Mouse (Mus musculus): ENCODE data around the gene Kcnq5. TPM values are rescaled to one million over a fixed set of nuclear protein-coding genes. Genes with fewer than 3 reads are reported as not detected.
"Not testable (repeated sequence)": the region's sequence is repeated elsewhere in the genome, so short reads cannot be mapped to it uniquely, and the experiment has no call there.

The Kcnq5 gene
- polyA plus RNA-seq, 1 experiment from 2014 or later = 0.99 TPM

DNA sequence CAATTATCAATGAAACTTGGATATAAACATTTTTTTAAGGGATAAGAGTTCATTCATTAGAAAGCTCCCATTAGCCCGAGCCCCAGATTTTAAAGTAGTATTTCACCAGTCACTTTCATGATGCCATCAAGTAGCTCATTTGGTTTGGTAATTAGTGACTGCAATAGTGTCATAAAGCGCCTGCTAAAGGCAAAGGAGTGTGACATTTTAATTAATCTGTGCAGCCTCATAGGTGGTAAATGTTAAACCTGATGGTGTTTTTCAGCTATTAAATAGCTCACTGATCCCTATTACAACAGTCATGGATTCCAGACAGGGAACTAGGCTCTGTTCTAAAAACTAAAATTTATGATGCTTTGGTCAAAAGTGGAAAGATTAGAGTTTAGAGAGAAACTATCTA is 554.5 kb downstream of the Kcnq5 start:
- Histone ChIP-seq H3K9ac (ENCODE audit: low read depth, low read length) (no peak overlapping the region), H3K4me1 (ENCODE audit: control insufficient read depth, insufficient read depth, low read length) (no peaks in the 10 kb centered on the region), H3K27me3 (ENCODE audit: control insufficient read depth, insufficient read depth, low read length) (no peaks in the 10 kb centered on the region), H3K27ac (ENCODE audit: low read depth, low read length) (no peak overlapping the region), H3K9me3 (ENCODE audit: control insufficient read depth, low read length) (no peaks in the 10 kb centered on the region), H3K4me3 (ENCODE audit: low read length) (no peak overlapping the region), H3K36me3 (ENCODE audit: control insufficient read depth, insufficient read depth, low read length) (no peaks in the 10 kb centered on the region), H3K4me2 (replicated peaks; ENCODE audit: low read depth, low read length) (no peak overlapping the region)
- WGBS = 33% methylated on average over 2 of the region's 2 CpGs
- no peak for ATAC-seq (ENCODE audit: low FRiP score, low TSS enrichment)

DNA sequence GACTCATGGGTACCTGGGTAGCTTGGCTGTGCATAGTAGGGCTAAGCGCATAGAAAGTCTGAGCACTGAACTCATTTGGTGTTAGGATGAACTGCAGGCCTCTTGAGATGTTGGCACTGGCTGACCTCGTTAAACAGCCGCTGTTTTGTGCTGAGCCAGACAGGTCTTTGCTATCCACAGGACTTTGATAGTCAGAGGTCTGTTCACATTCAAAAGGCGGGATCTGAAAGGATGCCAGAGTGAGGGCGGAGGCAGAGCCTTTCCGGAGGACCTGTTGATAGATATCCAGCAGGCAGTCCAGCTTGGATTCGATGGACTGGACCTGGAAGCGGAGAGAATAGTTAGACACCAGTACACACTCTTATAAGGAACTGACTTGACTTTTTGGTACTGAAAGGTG is 558.9 kb downstream of the Kcnq5 start:
- Histone ChIP-seq H3K4me2 (replicated peaks; ENCODE audit: low read depth, low read length) (no peak overlapping the region), H3K4me1 (ENCODE audit: control insufficient read depth, insufficient read depth, low read length) (no peaks in the 10 kb centered on the region), H3K27me3 (ENCODE audit: control insufficient read depth, insufficient read depth, low read length) (no peaks in the 10 kb centered on the region), H3K27ac (ENCODE audit: low read depth, low read length) (no peak overlapping the region), H3K9me3 (ENCODE audit: control insufficient read depth, low read length) (no peaks in the 10 kb centered on the region), H3K36me3 (ENCODE audit: control insufficient read depth, insufficient read depth, low read length) (no peaks in the 10 kb centered on the region), H3K9ac (ENCODE audit: low read depth, low read length) (no peak overlapping the region), H3K4me3 (ENCODE audit: low read length) (no peak overlapping the region)
- 94% methylated on average over 8 of the region's 8 CpGs for WGBS
- no peak for ATAC-seq (ENCODE audit: low FRiP score, low TSS enrichment)

DNA sequence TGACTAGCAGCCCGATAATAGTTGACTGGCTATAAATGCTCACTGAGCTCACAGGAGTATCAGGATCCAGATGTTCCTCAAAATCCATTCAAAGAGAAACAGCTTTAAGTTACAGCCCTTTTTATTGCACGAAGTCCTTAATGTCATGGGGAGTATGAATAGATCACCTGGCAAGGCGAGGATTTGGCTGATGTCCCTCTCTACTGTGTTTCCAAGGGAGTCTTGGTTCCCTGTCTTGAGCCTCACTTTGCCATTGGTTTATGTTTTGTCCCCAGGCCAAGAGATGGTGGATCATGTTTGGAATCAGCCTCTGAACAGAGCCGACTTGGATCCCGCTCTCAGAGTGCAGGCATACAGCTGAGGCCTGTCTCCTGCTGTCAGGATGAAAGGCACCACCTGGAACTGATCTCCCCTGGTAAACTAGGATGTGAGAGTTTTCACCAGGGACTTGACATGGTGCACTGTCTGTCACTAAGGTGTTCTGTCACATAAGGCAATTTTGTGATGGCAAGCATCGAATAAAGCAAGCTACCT is 570.5 kb downstream of the Kcnq5 start:
- H3K36me3 ChIP-seq (ENCODE audit: control insufficient read depth, insufficient read depth, low read length) = no peaks in the 10 kb centered on the region
- no peak overlapping the region for H3K4me2 ChIP-seq (replicated peaks; ENCODE audit: low read depth, low read length)
- no peaks in the 10 kb centered on the region for H3K4me1 ChIP-seq (ENCODE audit: control insufficient read depth, insufficient read depth, low read length)
- ATAC-seq (ENCODE audit: low FRiP score, low TSS enrichment) = peak; percentile 57; the same call in 1 of the 2 replicates
- no peaks in the 10 kb centered on the region for H3K9me3 ChIP-seq (ENCODE audit: control insufficient read depth, low read length)
- H3K9ac ChIP-seq (ENCODE audit: low read depth, low read length) = no peak overlapping the region
- H3K27me3 ChIP-seq (ENCODE audit: control insufficient read depth, insufficient read depth, low read length) = no peaks in the 10 kb centered on the region
- H3K4me3 ChIP-seq (ENCODE audit: low read length) = no peak overlapping the region
- H3K27ac ChIP-seq (ENCODE audit: low read depth, low read length) = no peak overlapping the region
- WGBS = 43% methylated on average over 6 of the region's 6 CpGs

DNA sequence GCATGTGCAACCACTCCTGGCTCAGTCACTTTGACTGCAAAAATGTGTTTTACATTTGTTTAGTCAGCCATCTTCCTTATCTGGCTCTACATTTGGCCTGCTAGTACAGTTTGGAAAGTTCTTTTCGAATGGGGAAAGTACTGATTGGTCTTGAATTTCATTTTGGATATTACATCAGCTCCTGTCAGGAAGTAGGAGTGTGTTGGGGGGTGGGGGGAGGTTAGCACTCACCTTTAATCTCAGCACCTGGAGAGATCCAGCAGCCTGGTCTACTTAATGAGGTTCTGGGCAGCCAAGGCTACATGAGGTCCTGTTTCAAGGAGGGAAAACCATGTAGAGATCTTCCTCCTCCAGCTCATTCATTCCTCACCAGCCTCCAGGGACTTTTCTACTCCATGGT is 578.5 kb downstream of the Kcnq5 start, which contains the start of gene Khdc1b:
Khdc1b (plus strand) TSS at position 301 of the 400 bp plus-strand sequence.
- H3K9ac ChIP-seq (ENCODE audit: low read depth, low read length) = no peak within 1 kb of the TSS
- H3K9me3 ChIP-seq (ENCODE audit: control insufficient read depth, low read length) = no peaks in the 10 kb centered on the region
- H3K27me3 ChIP-seq (ENCODE audit: control insufficient read depth, insufficient read depth, low read length) = no peaks in the 10 kb centered on the region
- no peak within 1 kb of the TSS for H3K4me2 ChIP-seq (replicated peaks; ENCODE audit: low read depth, low read length)
- H3K36me3 ChIP-seq (ENCODE audit: control insufficient read depth, insufficient read depth, low read length) = no peaks in the 10 kb centered on the region
- ATAC-seq (ENCODE audit: low FRiP score, low TSS enrichment) = no peak
- no peak within 1 kb of the TSS for H3K4me3 ChIP-seq (ENCODE audit: low read length)
- H3K4me1 ChIP-seq (ENCODE audit: control insufficient read depth, insufficient read depth, low read length) = no peaks in the 10 kb centered on the region
- no peak within 1 kb of the TSS for H3K27ac ChIP-seq (ENCODE audit: low read depth, low read length)
- 77% methylated on average over 1 of the region's 1 CpGs for WGBS

DNA sequence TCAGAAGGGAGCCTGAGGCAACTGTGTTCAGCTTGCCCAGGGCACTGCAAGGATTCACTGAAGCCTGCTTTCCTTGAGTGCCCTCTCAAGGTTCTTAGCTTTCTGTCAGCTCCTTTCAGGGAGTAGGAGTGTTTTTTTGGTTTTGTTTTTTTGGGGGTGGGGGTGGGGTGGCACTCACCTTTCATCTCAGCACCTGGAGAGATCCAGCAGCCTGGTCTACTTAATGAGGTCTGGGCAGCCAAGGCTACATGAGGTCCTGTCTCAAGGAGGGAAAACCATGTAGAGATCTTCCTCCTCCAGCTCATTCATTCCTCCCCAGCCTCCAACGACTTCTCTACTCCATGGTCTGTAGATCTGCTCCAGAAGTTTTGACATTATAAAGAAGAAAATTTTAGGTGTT is 593.7 kb downstream of the Kcnq5 start, which contains the start of gene Khdc1c:
Khdc1c (plus strand) TSS at position 301 of the 400 bp plus-strand sequence.
- not testable (repeated sequence) for H3K4me3 ChIP-seq (ENCODE audit: low read length); H3K4me1 ChIP-seq (ENCODE audit: control insufficient read depth, insufficient read depth, low read length); H3K36me3 ChIP-seq (ENCODE audit: control insufficient read depth, insufficient read depth, low read length); H3K9ac ChIP-seq (ENCODE audit: low read depth, low read length); ATAC-seq (ENCODE audit: low FRiP score, low TSS enrichment); H3K4me2 ChIP-seq (replicated peaks; ENCODE audit: low read depth, low read length); H3K27me3 ChIP-seq (ENCODE audit: control insufficient read depth, insufficient read depth, low read length); H3K9me3 ChIP-seq (ENCODE audit: control insufficient read depth, low read length); H3K27ac ChIP-seq (ENCODE audit: low read depth, low read length)
- WGBS = 72% methylated on average over 1 of the region's 1 CpGs

DNA sequence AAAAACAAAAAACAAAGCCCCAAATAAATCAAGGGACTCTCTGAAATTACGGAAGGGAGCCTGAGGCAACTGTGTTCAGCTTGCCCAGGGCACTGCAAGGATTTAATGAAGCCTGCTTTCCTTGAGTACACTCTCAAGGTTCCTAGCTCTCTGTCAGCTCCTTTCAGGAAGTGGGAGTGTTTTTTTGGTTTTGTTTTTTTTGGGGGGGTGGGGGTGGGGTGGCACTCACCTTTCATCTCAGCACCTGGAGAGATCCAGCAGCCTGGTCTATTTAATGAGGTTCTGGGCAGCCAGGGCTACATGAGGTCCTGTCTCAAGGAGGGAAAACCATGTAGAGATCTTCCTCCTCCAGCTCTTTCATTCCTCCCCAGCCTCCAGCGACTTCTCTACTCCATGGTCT is 612.4 kb downstream of the Kcnq5 start, which contains the start of gene Khdc1a:
Khdc1a (plus strand) TSS at position 301 of the 400 bp plus-strand sequence.
- no peaks in the 10 kb centered on the region for H3K9me3 ChIP-seq (ENCODE audit: control insufficient read depth, low read length)
- no peak within 1 kb of the TSS for H3K9ac ChIP-seq (ENCODE audit: low read depth, low read length)
- H3K36me3 ChIP-seq (ENCODE audit: control insufficient read depth, insufficient read depth, low read length) = no peaks in the 10 kb centered on the region
- H3K27ac ChIP-seq (ENCODE audit: low read depth, low read length) = no peak within 1 kb of the TSS
- no peaks in the 10 kb centered on the region for H3K4me1 ChIP-seq (ENCODE audit: control insufficient read depth, insufficient read depth, low read length)
- no peak within 1 kb of the TSS for H3K4me3 ChIP-seq (ENCODE audit: low read length)
- ATAC-seq (ENCODE audit: low FRiP score, low TSS enrichment) = no peak
- WGBS = 65% methylated on average over 2 of the region's 2 CpGs
- H3K27me3 ChIP-seq (ENCODE audit: control insufficient read depth, insufficient read depth, low read length) = no peaks in the 10 kb centered on the region
- H3K4me2 ChIP-seq (replicated peaks; ENCODE audit: low read depth, low read length) = no peak within 1 kb of the TSS
